Mouse (Mus musculus) monocyte, adult 2 months (primary cell): ENCODE measurements around the gene Foxo3.

ENCODE experiments used
- DNase-seq, 2 experiments: peaks; one replicate each; pipeline ENCODE4 v3.0.0; 2022; ENCODE audit warnings: low spot score in 2 of 2, low read depth in 1 of 2

The Foxo3 gene

DNA sequence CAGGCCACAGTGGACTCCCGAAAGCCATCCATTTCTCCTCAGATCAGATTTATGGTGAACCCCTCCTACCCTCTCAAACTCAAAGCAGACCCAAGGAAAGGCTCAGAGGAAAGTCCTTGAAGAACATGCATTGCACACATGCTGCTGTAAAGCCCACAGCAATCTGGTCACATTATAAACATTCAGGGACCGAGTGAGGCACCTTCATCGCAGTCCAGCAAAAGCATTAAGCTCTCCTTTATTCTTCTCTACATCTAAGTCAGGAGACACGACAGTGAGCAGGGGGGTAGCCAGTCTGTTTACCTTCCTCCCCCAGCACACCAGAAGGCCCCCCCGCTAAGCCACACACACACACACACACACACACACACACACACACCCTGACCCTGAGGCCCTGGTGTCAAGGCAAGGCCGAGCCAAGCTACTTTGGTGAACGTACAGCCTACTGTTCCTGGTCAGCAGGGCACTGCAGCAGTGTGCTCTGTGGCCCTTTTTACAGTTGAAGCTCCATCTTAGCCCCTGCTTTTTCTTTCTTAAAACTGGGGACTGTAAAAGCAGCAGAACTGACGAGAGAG is 24.7 kb downstream of the Foxo3 start:
- DNase-seq = no peak

- DNase-seq = no peak
These were observed 25.4 kb downstream of the Foxo3 start for GRCm38 (mm10) chr10:42251203-42251602.

- no peak for DNase-seq
These were observed 26.6 kb downstream of the Foxo3 start for GRCm38 (mm10) chr10:42249965-42250364.

DNA sequence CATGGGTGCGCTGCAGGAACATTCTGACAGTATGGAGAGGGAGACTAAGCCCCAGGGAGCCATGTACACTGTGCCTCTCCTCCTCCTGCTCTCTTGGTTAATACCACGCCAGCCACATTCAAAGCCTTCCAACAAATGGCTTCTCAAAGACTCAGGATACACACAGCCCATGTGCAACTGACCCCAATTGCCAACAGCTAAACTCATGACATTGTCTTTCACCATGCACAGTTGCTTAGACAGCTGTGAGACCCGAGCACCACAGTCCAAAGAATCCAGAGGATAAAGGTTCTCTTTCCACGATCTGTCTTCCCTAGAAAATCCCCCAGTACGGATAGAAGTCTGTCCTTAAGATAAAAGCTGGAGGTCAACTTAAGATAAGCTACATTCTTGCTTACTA is 27.9 kb downstream of the Foxo3 start:
- DNase-seq = no peak

DNA sequence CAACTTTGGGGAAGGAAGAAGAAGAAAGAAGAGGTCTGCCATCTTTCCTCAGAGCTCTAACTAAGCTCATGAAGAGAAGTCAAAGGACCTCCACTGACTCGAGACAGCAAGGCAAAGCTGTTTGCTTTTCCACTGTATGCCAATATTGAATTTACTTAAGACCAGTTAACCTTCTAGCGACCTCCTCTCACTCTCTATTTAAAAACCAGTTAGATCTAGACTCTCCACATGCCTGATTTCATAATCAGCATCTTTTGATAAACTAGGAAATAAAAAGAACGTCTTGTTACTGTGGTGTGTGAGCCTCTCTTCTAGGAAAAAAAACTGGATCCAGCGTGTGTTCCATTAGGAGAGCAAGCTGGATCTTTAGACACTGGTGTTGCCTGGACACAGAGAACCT is 28.4 kb downstream of the Foxo3 start:
- no peak for DNase-seq

DNA sequence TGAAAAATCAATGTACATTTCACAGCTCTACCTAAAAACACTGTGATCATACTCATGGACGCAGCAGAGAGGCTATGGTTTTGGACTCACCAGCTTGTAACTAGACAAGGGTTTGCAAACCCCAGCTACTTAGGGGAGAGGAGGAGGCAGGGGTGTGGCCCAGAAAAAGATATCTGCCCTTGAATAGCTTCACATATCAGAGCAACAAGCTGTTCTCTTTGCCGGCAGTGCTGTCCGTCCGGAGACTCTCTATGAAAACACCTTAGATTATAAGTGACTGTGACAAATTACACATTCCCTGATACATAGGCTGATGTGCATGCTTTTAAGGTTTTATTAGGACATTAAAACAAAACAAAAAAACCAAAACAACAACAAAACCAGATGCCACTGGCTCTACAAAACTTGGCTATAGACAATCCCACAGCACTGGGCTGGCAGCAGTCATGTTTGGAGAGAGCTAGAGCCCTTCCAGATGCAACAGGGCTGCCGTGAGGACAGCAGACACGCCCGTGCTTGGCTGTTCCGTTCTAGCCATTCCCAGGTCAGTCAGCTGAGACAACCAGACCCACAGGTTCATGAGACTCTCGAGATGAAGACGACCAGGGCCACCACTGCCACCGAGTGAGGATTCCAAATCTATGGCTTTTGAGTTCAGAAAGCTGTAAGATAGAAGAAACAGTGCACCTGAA is 29.3 kb downstream of the Foxo3 start:
- DNase-seq = no peak

GRCm38 (mm10) chr10:42246483-42246882 is 30.1 kb downstream of the Foxo3 start:
- DNase-seq = no peak

- DNase-seq = no peak
These were observed 30.9 kb downstream of the Foxo3 start for GRCm38 (mm10) chr10:42245636-42246035.

- DNase-seq = no peak
These were observed 31.3 kb downstream of the Foxo3 start for GRCm38 (mm10) chr10:42245256-42245601.

- DNase-seq = no peak
These were observed 31.9 kb downstream of the Foxo3 start for GRCm38 (mm10) chr10:42244420-42245255.

- no peak for DNase-seq
These were observed 32.6 kb downstream of the Foxo3 start for GRCm38 (mm10) chr10:42243925-42244324.

- no peak for DNase-seq
These were observed 34.1 kb downstream of the Foxo3 start for GRCm38 (mm10) chr10:42242484-42242883.

GRCm38 (mm10) chr10:42241775-42242174 is 34.8 kb downstream of the Foxo3 start:
- DNase-seq = no peak

- no peak for DNase-seq
These were observed 36.8 kb downstream of the Foxo3 start for GRCm38 (mm10) chr10:42239810-42240111.

- no peak for DNase-seq
These were observed 37.4 kb downstream of the Foxo3 start for GRCm38 (mm10) chr10:42238923-42239809.

DNA sequence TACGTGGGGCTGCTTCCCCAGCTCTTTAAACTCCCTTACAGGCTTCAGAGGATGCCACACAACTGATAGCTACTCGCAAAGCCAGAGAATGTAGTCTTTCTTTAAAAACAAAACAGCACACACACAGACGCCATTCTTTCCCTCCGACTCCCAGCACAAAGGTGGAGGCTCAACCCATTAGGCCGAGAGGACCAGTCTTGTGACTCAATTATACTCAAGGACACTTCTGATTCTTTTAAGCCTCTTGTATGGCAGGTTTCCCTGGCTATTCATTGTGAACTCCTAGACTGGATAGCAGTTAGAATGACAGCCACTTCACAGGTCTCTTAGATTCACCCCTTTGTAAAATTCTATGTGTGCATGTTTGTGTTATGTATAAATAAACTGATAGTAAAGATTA is 38.3 kb downstream of the Foxo3 start:
- no peak for DNase-seq

- DNase-seq = no peak
These were observed 39.0 kb downstream of the Foxo3 start for GRCm38 (mm10) chr10:42237556-42237955.

GRCm38 (mm10) chr10:42235321-42235720 is 41.2 kb downstream of the Foxo3 start:
- DNase-seq = no peak

DNA sequence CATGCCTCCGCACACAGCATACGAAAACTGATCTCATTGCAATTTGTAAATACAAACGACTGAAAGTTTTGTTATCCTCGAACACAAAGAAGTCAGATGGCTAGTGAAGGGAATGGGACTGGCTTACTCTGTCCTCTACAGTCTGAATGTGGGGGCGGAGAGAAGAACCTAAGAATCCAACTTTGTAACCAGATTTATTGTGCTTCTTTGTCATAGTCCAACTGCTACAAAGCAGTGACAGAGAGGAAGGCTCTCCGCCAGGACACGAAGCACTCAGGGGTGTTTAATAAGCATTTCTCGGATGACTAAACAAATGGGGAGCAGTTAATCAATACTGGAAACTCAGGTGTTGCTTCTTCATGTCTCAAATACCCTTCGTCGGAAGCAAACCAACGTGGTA is 43.6 kb downstream of the Foxo3 start:
- no peak for DNase-seq

DNA sequence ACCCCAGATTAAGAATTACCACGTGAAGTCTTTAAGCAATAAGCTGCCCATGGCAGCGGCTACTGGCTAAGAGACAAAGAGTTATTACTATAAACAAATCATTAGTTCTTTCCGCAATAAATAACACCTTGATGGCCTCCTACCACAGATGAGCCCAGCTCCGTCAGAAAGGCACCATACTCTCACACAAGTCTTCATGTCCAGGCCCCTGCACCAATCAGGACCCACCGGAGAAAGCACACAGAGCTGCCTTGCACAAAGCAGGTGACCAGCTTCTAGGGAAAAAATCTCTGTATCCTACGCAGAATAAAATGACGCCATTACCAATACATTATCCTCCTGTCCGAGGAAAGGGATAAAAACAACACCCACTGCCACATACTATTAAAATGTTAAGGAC is 44.7 kb downstream of the Foxo3 start:
- no peak for DNase-seq

DNA sequence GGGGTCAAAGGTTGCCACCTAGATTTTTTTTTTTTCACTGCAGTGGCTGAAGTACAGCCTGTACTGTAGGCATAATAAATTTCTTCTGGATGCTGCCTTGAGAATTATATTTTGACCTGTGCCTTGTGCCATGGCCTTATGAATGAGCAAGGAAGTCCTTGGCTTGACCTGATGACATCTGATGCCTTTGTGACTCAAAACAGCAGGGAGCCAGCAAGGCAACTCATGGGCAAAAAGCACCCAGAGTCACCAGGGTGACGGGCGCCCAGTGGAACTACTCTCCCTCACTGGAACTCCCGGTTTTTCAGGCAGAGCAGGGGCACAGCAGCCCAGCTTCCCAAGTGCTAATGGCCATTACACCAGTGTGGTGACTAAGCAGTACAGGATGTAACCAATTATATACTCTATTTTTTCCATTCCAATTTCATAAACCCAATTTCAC is 45.4 kb downstream of the Foxo3 start:
- no peak for DNase-seq
